Mouse (Mus musculus) neutrophil, adult 5-6 weeks (primary cell): ENCODE results near the gene Ap2a1. TPM values are rescaled to one million over a fixed set of nuclear protein-coding genes. Genes with fewer than 3 reads are reported as not detected.
"Not testable (repeated sequence)": the region's sequence is repeated elsewhere in the genome, so short reads cannot be mapped to it uniquely, and the experiment has no call there.

Experiments used
- ATAC-seq: fragments of 151-379, 151-347 bp; 2 replicates; pipeline ENCODE4 v1.8.0; 2017; ENCODE audit warnings: mild to moderate bottlenecking, moderate TSS enrichment; ENCODE audit not compliant: insufficient number of reproducible peaks, poor library complexity, low FRiP score, severe bottlenecking; ENCODE audit errors: extremely low read depth
- total RNA-seq: library from RNA; stranded (forward); fragments of 200-1000 nt; gene quantifications from 2 replicates; pipeline ENCODE4 v1.2.3, GENCODE M21; 2017

Ap2a1 gene
- total RNA-seq, 1 experiment from 2014 or later: 29.8 TPM

- peak; percentile 55 for ATAC-seq
Observed at GRCm38 (mm10) chr7:44901230-44901722, 28.0 kb downstream of the Ap2a1 start.

DNA sequence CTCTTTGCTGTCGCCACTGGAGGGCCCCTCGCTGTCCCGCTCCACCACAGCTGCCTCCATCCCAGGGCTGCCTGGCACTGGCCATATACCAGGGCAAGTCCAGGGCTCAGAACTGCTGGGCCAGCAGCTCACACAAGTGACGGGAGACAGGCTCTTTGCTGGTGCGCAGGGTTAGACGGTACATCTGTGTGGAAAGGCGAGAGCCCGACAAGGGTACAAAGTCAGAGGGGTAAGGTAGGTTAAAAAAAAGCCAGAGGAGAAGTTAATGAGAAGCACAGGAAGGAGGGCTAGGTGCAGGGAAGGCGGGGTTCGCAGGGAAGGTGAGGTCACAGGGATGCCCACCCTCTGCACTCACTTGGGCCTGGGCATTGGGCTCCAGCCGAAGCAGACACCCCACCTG is 28.7 kb downstream of the Ap2a1 start:
- ATAC-seq: no peak

DNA sequence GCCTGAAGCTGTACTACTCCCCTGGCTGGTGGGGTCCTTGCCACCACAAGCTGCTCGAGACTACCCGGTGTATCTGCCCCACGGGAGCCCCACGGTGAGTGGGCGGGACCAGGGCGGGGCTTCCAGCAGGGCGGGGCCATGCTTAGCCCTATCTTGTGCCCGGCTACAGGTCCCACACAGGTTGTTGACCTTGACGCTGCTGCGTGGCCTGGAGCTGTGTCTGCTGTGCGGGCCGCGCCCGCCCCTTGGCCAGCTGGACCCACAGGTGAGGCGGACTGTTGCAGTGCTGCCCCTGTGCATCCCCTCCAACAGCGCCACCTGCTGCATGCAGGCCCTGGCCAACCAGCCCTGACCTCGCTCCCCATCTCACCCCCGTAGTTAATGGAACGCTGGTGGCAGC is 30.7 kb downstream of the Ap2a1 start:
- ATAC-seq: no peak

- ATAC-seq: no peak
Observed at GRCm38 (mm10) chr7:44896499-44896898, 32.8 kb downstream of the Ap2a1 start.

GRCm38 (mm10) chr7:44895593-44896434 is 33.5 kb downstream of the Ap2a1 start, which contains the start of gene Fuz:
Fuz (plus strand) TSS chr7:44896079.
- ATAC-seq: peak; percentile 70

DNA sequence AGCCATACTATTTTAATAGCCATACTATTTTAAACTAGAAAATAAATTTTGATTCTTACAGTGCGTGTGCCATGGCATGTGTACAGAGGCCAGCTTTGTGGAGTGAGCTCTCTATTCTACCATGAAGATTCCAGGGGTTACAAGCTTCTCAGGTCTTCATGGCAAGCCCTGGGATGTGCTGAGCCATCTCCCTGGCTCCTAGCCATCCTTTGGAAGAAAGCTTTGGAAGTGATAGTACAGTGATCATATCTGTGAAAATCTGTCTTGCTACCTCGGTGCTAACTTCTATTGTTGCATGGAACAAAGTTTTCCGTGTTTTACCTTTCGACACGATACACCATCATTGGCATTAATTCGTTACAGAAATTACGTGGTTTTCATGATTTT is 34.1 kb downstream of the Ap2a1 start:
- ATAC-seq: no peak

DNA sequence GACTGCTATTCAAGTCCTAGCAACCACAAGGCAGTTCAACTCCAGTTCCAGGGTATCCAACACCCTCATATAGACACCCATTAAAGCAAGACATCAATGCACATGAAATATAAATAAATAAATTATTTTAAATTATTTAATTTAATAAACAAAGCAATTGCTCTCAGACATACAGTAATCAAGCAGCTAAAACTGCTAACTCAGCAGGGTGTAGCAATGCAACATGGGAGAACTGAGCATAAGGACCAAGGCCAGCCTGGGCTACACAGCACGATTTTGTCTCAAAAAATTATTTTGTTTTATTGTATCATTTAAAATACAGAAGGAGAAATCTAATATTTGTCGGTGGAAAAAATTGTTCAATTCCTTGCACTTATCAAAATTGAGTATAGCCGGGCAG is 35.1 kb downstream of the Ap2a1 start:
- ATAC-seq: no peak

- ATAC-seq: no peak
Observed at GRCm38 (mm10) chr7:44893197-44893596, 36.1 kb downstream of the Ap2a1 start.

DNA sequence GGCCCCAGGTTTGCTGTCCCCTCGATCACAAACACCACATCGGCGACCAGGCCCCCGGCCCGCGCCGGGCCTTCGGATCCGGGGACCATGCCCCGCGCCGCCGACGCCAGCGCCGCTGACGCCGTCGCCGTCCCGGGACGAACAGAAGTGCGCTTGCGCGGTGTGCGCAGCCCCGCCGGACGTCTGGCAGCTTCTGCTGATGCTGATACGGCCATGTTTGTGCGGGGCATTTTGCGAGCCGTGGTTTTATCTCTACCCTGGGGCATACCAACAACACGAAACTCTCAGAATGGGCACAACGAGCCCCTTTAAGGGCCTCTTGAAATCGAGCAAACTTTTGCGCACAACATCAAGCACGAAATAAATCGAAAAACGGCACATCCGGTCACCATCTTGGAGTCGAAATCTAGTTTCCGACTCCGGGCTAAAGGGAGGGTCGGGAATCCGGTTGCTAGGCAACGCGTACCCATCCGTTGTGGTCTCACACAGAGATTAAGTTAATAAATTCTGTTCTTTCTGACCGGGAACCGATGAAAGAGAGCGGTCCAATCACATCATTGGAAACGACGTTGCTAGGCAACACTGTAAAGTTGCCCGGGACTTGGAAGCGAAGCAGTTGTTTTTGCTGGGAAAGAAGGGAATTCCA is 36.9 kb downstream of the Ap2a1 start, which contains the start of gene Med25:
TSS of gene Med25 (minus strand) at position 437 of the 646 bp plus-strand sequence.
- peak; percentile 43; the same call in 1 of the 2 replicates for ATAC-seq

DNA sequence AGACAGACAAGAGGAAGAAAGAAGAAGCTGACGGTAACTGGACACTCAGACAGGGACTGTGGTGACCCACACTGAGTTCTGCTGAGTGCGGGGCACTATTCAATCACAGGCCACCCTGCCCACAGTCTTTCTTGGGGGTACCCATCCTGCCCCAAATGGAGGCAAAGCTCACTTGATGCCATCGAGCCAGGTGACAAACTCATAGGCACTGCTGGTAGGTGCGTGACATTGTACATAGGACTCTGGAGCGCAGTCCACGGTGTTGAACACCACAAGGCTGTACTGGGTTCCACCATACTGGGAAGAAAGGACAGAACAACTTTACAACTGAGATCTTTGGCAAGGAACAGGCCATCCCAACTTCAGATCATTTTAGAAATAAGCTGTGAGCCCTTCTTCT is 37.7 kb downstream of the Ap2a1 start:
- ATAC-seq: no peak

- ATAC-seq: no peak
Observed at GRCm38 (mm10) chr7:44890737-44891136, 38.6 kb downstream of the Ap2a1 start.

DNA sequence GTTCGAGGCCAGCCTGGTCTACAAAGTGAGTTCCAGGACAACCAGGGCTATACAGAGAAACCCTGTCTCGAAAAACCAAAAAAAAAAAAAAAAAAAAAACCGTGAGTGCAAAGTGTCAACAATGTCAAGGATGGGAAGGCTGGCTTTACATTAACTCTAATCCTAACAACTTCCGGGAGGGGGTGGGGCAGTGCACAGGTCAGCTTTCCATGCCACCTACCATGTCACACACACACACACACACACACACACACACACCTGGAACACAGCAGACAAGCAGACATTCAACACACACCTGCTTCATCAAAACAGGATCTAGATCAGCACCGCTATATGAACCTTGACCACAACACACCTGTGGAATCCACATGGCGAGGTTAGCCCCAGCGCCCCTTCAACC is 39.1 kb downstream of the Ap2a1 start:
- no peak for ATAC-seq

- no peak for ATAC-seq
Observed at GRCm38 (mm10) chr7:44888256-44889105, 40.8 kb downstream of the Ap2a1 start.

DNA sequence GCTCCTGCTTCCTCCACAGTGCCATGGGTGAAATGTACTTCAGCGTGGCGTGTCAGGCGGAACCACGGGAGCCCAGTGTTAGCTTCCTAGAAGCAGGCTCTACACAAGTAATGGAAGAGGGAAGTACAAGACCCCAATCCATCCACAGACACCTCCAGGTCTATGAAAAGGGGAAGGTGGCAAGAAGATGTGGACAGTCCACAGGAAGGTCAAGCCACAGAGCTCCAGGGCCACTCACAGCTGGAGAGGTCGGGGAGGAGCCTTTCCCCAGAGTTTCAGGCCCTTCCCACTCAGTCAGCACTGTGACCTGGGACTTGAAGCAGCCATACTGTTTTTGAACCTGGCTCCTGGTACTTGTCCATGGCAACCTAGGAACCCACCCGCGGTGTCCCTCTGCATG is 42.3 kb downstream of the Ap2a1 start:
- ATAC-seq: peak; percentile 33; the same call in 1 of the 2 replicates

GRCm38 (mm10) chr7:44884637-44885036 is 44.7 kb downstream of the Ap2a1 start:
- no peak for ATAC-seq

DNA sequence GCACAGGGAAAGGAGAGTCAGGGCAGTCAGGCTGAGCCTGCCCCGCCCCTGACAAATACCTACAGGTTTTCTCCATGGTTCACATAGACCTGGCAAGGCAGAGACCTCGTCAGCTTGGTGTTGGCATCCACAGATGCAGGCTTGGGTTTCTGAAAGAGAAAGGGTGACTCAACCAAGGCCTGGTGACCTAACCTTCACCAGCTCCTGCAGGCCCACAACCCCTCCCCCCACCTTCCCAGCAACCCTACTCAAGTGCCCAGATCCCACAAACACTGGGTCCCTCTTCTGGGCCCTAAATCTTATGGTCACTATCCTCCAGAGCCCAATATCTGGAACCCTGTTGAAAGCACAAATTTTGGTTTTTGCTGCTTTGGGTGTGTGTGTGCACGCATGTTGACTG is 46.3 kb downstream of the Ap2a1 start:
- no peak for ATAC-seq

GRCm38 (mm10) chr7:44877833-44878232 is 51.5 kb downstream of the Ap2a1 start:
- ATAC-seq: no peak

GRCm38 (mm10) chr7:44871774-44872173 is 57.5 kb downstream of the Ap2a1 start:
- not testable (repeated sequence) for ATAC-seq

DNA sequence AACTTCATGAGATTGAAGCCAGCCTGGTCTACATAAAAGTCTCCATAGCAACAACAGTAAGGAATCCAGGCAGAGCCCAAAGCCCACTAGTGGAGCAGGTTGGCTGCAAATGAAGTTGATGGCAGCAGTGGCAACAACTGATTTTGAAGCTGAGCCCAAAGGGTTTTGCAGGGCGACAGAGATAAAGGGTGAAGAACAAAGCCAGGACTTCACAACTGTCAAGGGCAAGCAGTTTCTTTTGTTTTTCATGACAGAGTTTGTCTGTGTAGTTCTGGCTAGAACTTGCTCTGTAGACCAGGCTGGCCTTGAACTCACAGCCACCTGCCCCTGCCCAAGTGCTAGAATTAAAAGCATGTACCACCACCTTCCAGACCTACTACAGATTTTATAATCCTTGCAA is 58.1 kb downstream of the Ap2a1 start:
- ATAC-seq: no peak
